Mouse (Mus musculus) limb, embryonic 12.5 days (tissue): ENCODE results near the gene Umad1. TPM values are rescaled to one million over a fixed set of nuclear protein-coding genes. Genes with fewer than 3 reads are reported as not detected.

Source experiments
- ATAC-seq: fragments of 200-750 bp; cut with Nextera tagmentation; 2 replicates; pipeline ENCODE4 v1.8.0; 2017; ENCODE audit warnings: low read depth, moderate TSS enrichment; ENCODE audit not compliant: insufficient number of reproducible peaks, insufficient read depth, low FRiP score, low TSS enrichment
- H3K27ac ChIP-seq: fragments of 300-500 bp; sonication (generic); 2 replicates; pipeline ENCODE4 v1.5.1; 2016; ENCODE audit warnings: mild to moderate bottlenecking, moderate library complexity
- H3K27me3 ChIP-seq: fragments of 300-500 bp; sonication (generic); 2 replicates; pipeline ENCODE4 v1.6.1; 2016; ENCODE audit warnings: mild to moderate bottlenecking, moderate library complexity
- H3K36me3 ChIP-seq: fragments of 300-500 bp; sonication (generic); 2 replicates; pipeline ENCODE4 v1.6.1; 2016; ENCODE audit warnings: mild to moderate bottlenecking, moderate library complexity
- H3K4me1 ChIP-seq: fragments of 300-500 bp; sonication (generic); replicated peaks from 2 replicates; pipeline ENCODE4 v1.6.1; 2016
- H3K4me2 ChIP-seq: fragments of 300-500 bp; sonication (generic); 2 replicates; pipeline ENCODE4 v1.6.1; 2016; ENCODE audit warnings: mild to moderate bottlenecking, moderate library complexity
- H3K4me3 ChIP-seq: fragments of 300-500 bp; sonication (generic); replicated peaks from 2 replicates; pipeline ENCODE4 v1.5.1; 2016; ENCODE audit warnings: mild to moderate bottlenecking
- H3K9ac ChIP-seq: fragments of 300-500 bp; sonication (generic); replicated peaks from 2 replicates; pipeline ENCODE4 v1.6.1; 2016; ENCODE audit warnings: mild to moderate bottlenecking, moderate library complexity
- H3K9me3 ChIP-seq: fragments of 300-500 bp; sonication (generic); 2 replicates; pipeline ENCODE4 v1.6.1; 2016; ENCODE audit warnings: mild to moderate bottlenecking, moderate library complexity
- WGBS: fragments of 180-500 bp; shearing (Covaris S2); methylation state at CpG from one replicate; pipeline ENCODE4 v1.1.7; 2016; 5-methylcytosine and 5-hydroxymethylcytosine counted together
- polyA plus RNA-seq: library from polyadenylated mRNA; unstranded; fragments of >200 nt; fragmentation: Nextera tagmentation; extraction: Ambion mirVana; gene quantifications from 2 replicates; pipeline ENCODE4 v1.2.1, GENCODE M21; 2016

Gene Umad1
- polyA plus RNA-seq, 1 experiment from 2014 or later, result 16.7 TPM

GRCm38 (mm10) chr6:8462447-8462846 lies 203.4 kb downstream of the Umad1 start:
- Histone ChIP-seq H3K36me3 (no peaks in the 10 kb centered on the region), H3K4me3 (no peak overlapping the region), H3K4me1 (peaks cover 3% of the 10 kb centered on the region), H3K4me2 (no peak overlapping the region), H3K9ac (no peak overlapping the region), H3K9me3 (no peaks in the 10 kb centered on the region), H3K27me3 (no peaks in the 10 kb centered on the region), H3K27ac (no peak overlapping the region)
- 86% methylated on average over 2 of the region's 2 CpGs for WGBS
- ATAC-seq, result no peak

- no peaks in the 10 kb centered on the region for H3K36me3 ChIP-seq
- no peak overlapping the region for H3K9ac ChIP-seq
- ATAC-seq, result no peak
- H3K4me2 ChIP-seq, result no peak overlapping the region
- 56% methylated on average over 1 of the region's 1 CpGs for WGBS
- no peaks in the 10 kb centered on the region for H3K9me3 ChIP-seq
- H3K27ac ChIP-seq, result no peak overlapping the region
- peaks cover 3% of the 10 kb centered on the region for H3K4me1 ChIP-seq
- no peaks in the 10 kb centered on the region for H3K27me3 ChIP-seq
- no peak overlapping the region for H3K4me3 ChIP-seq
Measured at GRCm38 (mm10) chr6:8465388-8465787, 206.3 kb downstream of the Umad1 start.

- Histone ChIP-seq H3K27ac (peak overlapping the region; percentile 42; the same call in 1 of the 2 replicates), H3K4me3 (no peak overlapping the region)
- 81% methylated on average over 5 of the region's 5 CpGs for WGBS
Measured at GRCm38 (mm10) chr6:8465985-8466384, 206.9 kb downstream of the Umad1 start.

GRCm38 (mm10) chr6:8467667-8468337 lies 208.7 kb downstream of the Umad1 start:
- no peak overlapping the region for H3K4me3 ChIP-seq
- WGBS, result 74% methylated on average over 10 of the region's 10 CpGs
- no peaks in the 10 kb centered on the region for H3K36me3 ChIP-seq

More at GRCm38 (mm10) chr6:8465985-8466384, 206.9 kb downstream of the Umad1 start:
- ATAC-seq, result no peak
- Histone ChIP-seq H3K9ac (no peak overlapping the region), H3K27me3 (no peaks in the 10 kb centered on the region), H3K4me1 (peaks cover 3% of the 10 kb centered on the region), H3K4me2 (no peak overlapping the region), H3K36me3 (no peaks in the 10 kb centered on the region), H3K9me3 (no peaks in the 10 kb centered on the region)

GRCm38 (mm10) chr6:8469918-8470317 lies 210.8 kb downstream of the Umad1 start:
- Histone ChIP-seq H3K4me2 (no peak overlapping the region), H3K4me1 (peaks cover 3% of the 10 kb centered on the region), H3K9ac (no peak overlapping the region), H3K36me3 (no peaks in the 10 kb centered on the region), H3K4me3 (no peak overlapping the region), H3K27ac (no peak overlapping the region), H3K9me3 (no peaks in the 10 kb centered on the region), H3K27me3 (no peaks in the 10 kb centered on the region)
- 90% methylated on average over 3 of the region's 3 CpGs for WGBS
- ATAC-seq, result no peak

More at GRCm38 (mm10) chr6:8467667-8468337, 208.7 kb downstream of the Umad1 start:
- Histone ChIP-seq H3K9me3 (no peaks in the 10 kb centered on the region), H3K9ac (no peak overlapping the region), H3K4me2 (no peak overlapping the region), H3K27me3 (no peaks in the 10 kb centered on the region), H3K4me1 (peaks cover 3% of the 10 kb centered on the region), H3K27ac (no peak overlapping the region)
- ATAC-seq, result no peak

GRCm38 (mm10) chr6:8472125-8472524 lies 213.0 kb downstream of the Umad1 start:
- Histone ChIP-seq H3K27me3 (no peaks in the 10 kb centered on the region), H3K4me2 (no peak overlapping the region), H3K9me3 (no peaks in the 10 kb centered on the region), H3K36me3 (no peaks in the 10 kb centered on the region), H3K9ac (no peak overlapping the region), H3K4me3 (no peak overlapping the region), H3K4me1 (no peaks in the 10 kb centered on the region), H3K27ac (no peak overlapping the region)
- no peak for ATAC-seq
- 89% methylated on average over 3 of the region's 3 CpGs for WGBS

- no peaks in the 10 kb centered on the region for H3K36me3 ChIP-seq
- H3K27me3 ChIP-seq, result no peaks in the 10 kb centered on the region
- no peaks in the 10 kb centered on the region for H3K9me3 ChIP-seq
- 53% methylated on average over 5 of the region's 5 CpGs for WGBS
- H3K9ac ChIP-seq, result no peak overlapping the region
- no peak overlapping the region for H3K4me2 ChIP-seq
- no peak for ATAC-seq
- no peak overlapping the region for H3K27ac ChIP-seq
- no peaks in the 10 kb centered on the region for H3K4me1 ChIP-seq
- no peak overlapping the region for H3K4me3 ChIP-seq
Measured at GRCm38 (mm10) chr6:8472915-8473314, 213.8 kb downstream of the Umad1 start.

GRCm38 (mm10) chr6:8473498-8473897 lies 214.4 kb downstream of the Umad1 start:
- no peak for ATAC-seq
- no peak overlapping the region for H3K4me2 ChIP-seq
- H3K4me3 ChIP-seq, result no peak overlapping the region
- WGBS, result 58% methylated on average over 5 of the region's 5 CpGs
- no peaks in the 10 kb centered on the region for H3K27me3 ChIP-seq
- no peaks in the 10 kb centered on the region for H3K9me3 ChIP-seq
- H3K9ac ChIP-seq, result no peak overlapping the region
- H3K27ac ChIP-seq, result no peak overlapping the region
- H3K4me1 ChIP-seq, result no peaks in the 10 kb centered on the region
- no peaks in the 10 kb centered on the region for H3K36me3 ChIP-seq

- Histone ChIP-seq H3K27ac (no peak overlapping the region), H3K4me1 (peaks cover 6% of the 10 kb centered on the region; the same call in 1 of the 2 replicates), H3K4me2 (no peak overlapping the region), H3K4me3 (no peak overlapping the region), H3K27me3 (no peaks in the 10 kb centered on the region), H3K36me3 (no peaks in the 10 kb centered on the region), H3K9ac (no peak overlapping the region), H3K9me3 (no peaks in the 10 kb centered on the region)
- ATAC-seq, result no peak
- 83% methylated on average over 3 of the region's 3 CpGs for WGBS
Measured at GRCm38 (mm10) chr6:8474316-8474715, 215.2 kb downstream of the Umad1 start.

GRCm38 (mm10) chr6:8474820-8475219 lies 215.7 kb downstream of the Umad1 start:
- peak; percentile 56; the same call in 1 of the 2 replicates for ATAC-seq
- no peak overlapping the region for H3K9ac ChIP-seq
- H3K36me3 ChIP-seq, result no peaks in the 10 kb centered on the region
- no peak overlapping the region for H3K4me2 ChIP-seq
- H3K4me1 ChIP-seq, result peaks cover 6% of the 10 kb centered on the region; the same call in 1 of the 2 replicates
- WGBS, result 85% methylated on average over 4 of the region's 4 CpGs
- no peak overlapping the region for H3K27ac ChIP-seq
- no peak overlapping the region for H3K4me3 ChIP-seq
- H3K27me3 ChIP-seq, result no peaks in the 10 kb centered on the region
- H3K9me3 ChIP-seq, result no peaks in the 10 kb centered on the region

GRCm38 (mm10) chr6:8479176-8479575 lies 220.1 kb downstream of the Umad1 start:
- Histone ChIP-seq H3K4me3 (no peak overlapping the region), H3K4me2 (no peak overlapping the region), H3K4me1 (peaks cover 6% of the 10 kb centered on the region; the same call in 1 of the 2 replicates), H3K36me3 (no peaks in the 10 kb centered on the region), H3K27ac (no peak overlapping the region), H3K9me3 (no peaks in the 10 kb centered on the region), H3K9ac (no peak overlapping the region), H3K27me3 (no peaks in the 10 kb centered on the region)
- WGBS, result 29% methylated on average over 1 of the region's 1 CpGs
- no peak for ATAC-seq
